Mouse (Mus musculus): Measurements from ENCODE around the gene Htra3.

DNA sequence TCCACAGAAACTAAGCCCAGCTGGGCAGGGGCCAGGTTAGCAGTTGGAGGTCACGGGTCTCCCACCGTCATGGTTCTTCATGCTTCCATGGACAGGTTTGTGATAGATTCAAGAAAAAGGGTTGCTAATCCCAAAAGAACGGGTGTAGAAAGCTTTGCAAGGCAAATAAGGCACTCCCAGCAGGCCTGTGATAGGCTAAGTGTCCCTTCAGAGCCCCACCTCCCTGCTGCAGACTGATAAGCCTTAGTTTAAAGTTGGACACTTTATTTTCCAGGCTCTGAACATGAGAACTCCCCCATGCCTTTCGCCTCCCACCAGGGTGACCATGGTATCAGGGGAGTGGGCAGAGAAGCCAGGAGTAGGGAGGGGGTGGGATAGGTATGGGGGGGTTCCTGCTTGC lies 35.5 kb downstream of the Htra3 start:
- no peak for TF ChIP-seq CTCF (IDR thresholded peaks at IDR 0.05; ENCODE audit: low read depth)
- TF ChIP-seq EP300 (IDR thresholded peaks at IDR 0.05; ENCODE audit: low read depth) = no peak

All from liver, embryonic 14.5 days (tissue).